Mouse (Mus musculus): ENCODE measurements around the gene Map4k4. TPM values are rescaled to one million over a fixed set of nuclear protein-coding genes. Genes with fewer than 3 reads are reported as not detected.

Gene Map4k4
- polyA plus RNA-seq, 1 experiment from 2014 or later = 21.2 TPM

GRCm38 (mm10) chr1:39936934-39937333 lies 36.2 kb downstream of the Map4k4 start:
- Histone ChIP-seq H3K4me3 (ENCODE audit: low read depth, low read length) (no peak overlapping the region), H3K4me2 (replicated peaks; ENCODE audit: low read depth, low read length) (peak overlapping the region; percentile 62; the same call in 1 of the 2 replicates), H3K9me3 (ENCODE audit: low read length) (no peaks in the 10 kb centered on the region), H3K9ac (replicated peaks; ENCODE audit: low read depth) (no peak overlapping the region), H3K27ac (ENCODE audit: low read length) (no peak overlapping the region), H3K36me3 (ENCODE audit: insufficient read depth, low read length) (no peaks in the 10 kb centered on the region), H3K4me1 (ENCODE audit: insufficient read depth, low read depth, low read length) (peaks cover 33% of the 10 kb centered on the region), H3K27me3 (replicated peaks; ENCODE audit: insufficient read depth, low read length) (no peaks in the 10 kb centered on the region)
- DNase-seq (ENCODE audit: low spot score) (no peak), ATAC-seq (no peak)
- TF ChIP-seq EP300 (IDR thresholded peaks at IDR 0.05) (no peak), CTCF (IDR thresholded peaks at IDR 0.05) (no peak)
- WGBS = 39% methylated on average over 2 of the region's 2 CpGs

DNA sequence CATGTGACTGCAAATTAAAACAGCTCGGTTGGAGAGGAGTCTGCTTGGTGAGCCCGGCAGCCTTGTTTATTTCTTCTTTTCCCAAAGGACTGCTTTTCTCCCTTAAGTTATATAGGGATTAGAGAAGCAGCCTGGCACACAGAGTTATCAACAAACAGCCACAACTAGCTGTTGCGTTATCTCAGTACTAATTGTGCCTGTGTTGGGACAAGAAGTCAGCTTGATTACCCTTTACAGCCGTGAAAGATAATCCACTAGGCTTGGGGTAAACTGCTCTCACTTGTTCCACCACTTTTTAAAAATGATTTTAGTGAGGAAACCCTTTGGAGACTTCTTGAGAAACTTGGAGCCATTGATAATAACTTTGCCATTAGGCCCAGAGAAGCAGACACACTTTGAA lies 36.9 kb downstream of the Map4k4 start:
- Histone ChIP-seq H3K9me3 (ENCODE audit: low read length) (no peaks in the 10 kb centered on the region), H3K4me3 (ENCODE audit: low read depth, low read length) (no peak overlapping the region), H3K27me3 (replicated peaks; ENCODE audit: insufficient read depth, low read length) (no peaks in the 10 kb centered on the region), H3K36me3 (ENCODE audit: insufficient read depth, low read length) (no peaks in the 10 kb centered on the region), H3K4me2 (replicated peaks; ENCODE audit: low read depth, low read length) (no peak overlapping the region), H3K27ac (ENCODE audit: low read length) (no peak overlapping the region), H3K4me1 (ENCODE audit: insufficient read depth, low read depth, low read length) (peaks cover 35% of the 10 kb centered on the region), H3K9ac (replicated peaks; ENCODE audit: low read depth) (no peak overlapping the region)
- DNase-seq (ENCODE audit: low spot score) = no peak
- TF ChIP-seq CTCF (IDR thresholded peaks at IDR 0.05) (no peak), EP300 (IDR thresholded peaks at IDR 0.05) (no peak)
- ATAC-seq = no peak
- WGBS = 47% methylated on average over 4 of the region's 4 CpGs

DNA sequence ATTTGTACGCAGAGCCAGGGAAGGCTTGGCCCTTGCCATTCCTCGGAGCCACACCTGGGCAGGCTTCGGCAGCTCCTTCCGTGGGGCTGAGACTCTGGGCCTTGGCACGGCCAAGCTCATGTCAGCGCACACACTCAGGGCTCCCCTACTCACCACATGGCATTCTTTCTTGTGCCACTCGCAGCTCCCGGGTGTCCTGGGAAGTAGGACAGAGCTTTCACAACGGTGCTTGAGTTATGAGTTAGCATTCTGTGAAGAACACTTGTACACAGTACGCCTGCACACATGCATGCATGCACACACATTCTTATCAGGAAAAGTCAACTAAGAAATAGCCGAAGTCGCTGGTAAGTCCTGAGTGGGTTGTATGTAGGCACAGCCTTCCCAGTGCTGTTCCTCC lies 38.7 kb downstream of the Map4k4 start:
- Histone ChIP-seq H3K27me3 (replicated peaks; ENCODE audit: insufficient read depth, low read length) (no peaks in the 10 kb centered on the region), H3K4me2 (replicated peaks; ENCODE audit: low read depth, low read length) (no peak overlapping the region), H3K4me3 (ENCODE audit: low read depth, low read length) (no peak overlapping the region), H3K36me3 (ENCODE audit: insufficient read depth, low read length) (no peaks in the 10 kb centered on the region), H3K9me3 (ENCODE audit: low read length) (no peaks in the 10 kb centered on the region), H3K9ac (replicated peaks; ENCODE audit: low read depth) (no peak overlapping the region), H3K4me1 (ENCODE audit: insufficient read depth, low read depth, low read length) (peaks cover 43% of the 10 kb centered on the region), H3K27ac (ENCODE audit: low read length) (no peak overlapping the region)
- 52% methylated on average over 12 of the region's 12 CpGs for WGBS
- TF ChIP-seq CTCF (IDR thresholded peaks at IDR 0.05) (no peak), EP300 (IDR thresholded peaks at IDR 0.05) (peak; percentile 39; the same call in 1 of the 2 replicates)
- peak; percentile 79 for ATAC-seq
- peak; percentile 87 for DNase-seq (ENCODE audit: low spot score)

- H3K4me1 ChIP-seq (ENCODE audit: insufficient read depth, low read depth, low read length) = peaks cover 44% of the 10 kb centered on the region
- no peaks in the 10 kb centered on the region for H3K36me3 ChIP-seq (ENCODE audit: insufficient read depth, low read length)
- H3K4me3 ChIP-seq (ENCODE audit: low read depth, low read length) = no peak overlapping the region
- no peak for ATAC-seq
- no peak for DNase-seq (ENCODE audit: low spot score)
- H3K27me3 ChIP-seq (replicated peaks; ENCODE audit: insufficient read depth, low read length) = no peaks in the 10 kb centered on the region
- no peak overlapping the region for H3K4me2 ChIP-seq (replicated peaks; ENCODE audit: low read depth, low read length)
- no peak for TF ChIP-seq CTCF (IDR thresholded peaks at IDR 0.05)
- TF ChIP-seq EP300 (IDR thresholded peaks at IDR 0.05) = no peak
- WGBS = 80% methylated on average over 2 of the region's 2 CpGs
- no peak overlapping the region for H3K27ac ChIP-seq (ENCODE audit: low read length)
- H3K9me3 ChIP-seq (ENCODE audit: low read length) = no peaks in the 10 kb centered on the region
- no peak overlapping the region for H3K9ac ChIP-seq (replicated peaks; ENCODE audit: low read depth)
Observed at GRCm38 (mm10) chr1:39940342-39940741, 39.6 kb downstream of the Map4k4 start.

DNA sequence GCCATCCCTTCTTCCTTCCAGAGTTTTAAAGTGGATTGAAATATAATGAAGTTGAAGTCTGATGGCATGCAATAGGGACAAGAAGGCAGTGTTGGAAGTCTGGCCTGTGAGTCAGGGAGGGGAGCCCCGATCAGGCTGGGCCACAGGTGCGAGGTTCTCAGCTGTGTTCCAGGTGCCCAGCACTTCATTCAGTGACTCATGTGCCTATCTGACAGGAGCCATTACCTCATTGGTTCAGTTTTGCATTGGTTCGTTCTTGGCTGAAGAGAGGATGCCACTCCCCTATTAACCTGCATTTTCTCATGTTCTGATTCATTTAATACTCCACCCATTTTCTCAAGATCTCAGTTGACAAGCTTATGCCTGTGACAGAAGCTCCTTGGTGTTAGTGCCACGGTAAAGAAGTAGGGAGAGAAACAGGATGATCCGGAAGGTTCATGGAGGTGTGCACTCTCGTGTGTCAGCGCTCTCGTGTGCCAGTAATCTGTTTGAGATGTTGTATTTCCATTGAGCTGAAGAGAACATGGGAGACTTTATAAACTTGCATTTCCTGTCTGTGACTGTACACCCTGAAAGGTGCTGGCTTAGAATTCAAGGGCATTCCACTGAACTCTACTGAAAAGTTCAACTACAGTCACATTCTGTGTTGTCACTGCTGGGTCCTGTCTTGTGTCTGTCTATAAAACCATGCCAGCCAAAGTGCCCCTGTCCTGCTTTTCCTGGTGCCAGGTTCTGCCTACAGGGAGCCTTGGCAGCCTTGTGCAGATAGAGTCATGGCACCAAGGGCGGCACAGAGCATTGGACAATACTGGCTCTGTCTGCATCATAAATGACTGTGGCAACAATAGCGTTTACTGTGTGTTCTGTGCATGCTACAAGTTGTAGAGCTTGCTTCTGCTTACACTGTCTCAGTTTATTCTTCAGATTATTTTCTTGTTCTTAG lies 40.8 kb downstream of the Map4k4 start:
- Histone ChIP-seq H3K4me2 (replicated peaks; ENCODE audit: low read depth, low read length) (no peak overlapping the region), H3K27ac (ENCODE audit: low read length) (peak overlapping the region; percentile 43; the same call in 1 of the 2 replicates), H3K36me3 (ENCODE audit: insufficient read depth, low read length) (no peaks in the 10 kb centered on the region), H3K9me3 (ENCODE audit: low read length) (no peaks in the 10 kb centered on the region), H3K4me1 (ENCODE audit: insufficient read depth, low read depth, low read length) (peaks cover 44% of the 10 kb centered on the region), H3K4me3 (ENCODE audit: low read depth, low read length) (no peak overlapping the region), H3K27me3 (replicated peaks; ENCODE audit: insufficient read depth, low read length) (no peaks in the 10 kb centered on the region), H3K9ac (replicated peaks; ENCODE audit: low read depth) (no peak overlapping the region)
- WGBS = 40% methylated on average over 10 of the region's 10 CpGs
- ATAC-seq (peak; percentile 34), DNase-seq (ENCODE audit: low spot score) (peak; percentile 64)
- TF ChIP-seq EP300 (IDR thresholded peaks at IDR 0.05) = peak; percentile 15; the same call in 1 of the 2 replicates
- no peak for TF ChIP-seq CTCF (IDR thresholded peaks at IDR 0.05)

GRCm38 (mm10) chr1:39942935-39943334 lies 42.2 kb downstream of the Map4k4 start:
- Histone ChIP-seq H3K9me3 (ENCODE audit: low read length) (no peaks in the 10 kb centered on the region), H3K9ac (replicated peaks; ENCODE audit: low read depth) (no peak overlapping the region), H3K27ac (ENCODE audit: low read length) (no peak overlapping the region), H3K4me3 (ENCODE audit: low read depth, low read length) (no peak overlapping the region), H3K27me3 (replicated peaks; ENCODE audit: insufficient read depth, low read length) (no peaks in the 10 kb centered on the region), H3K4me2 (replicated peaks; ENCODE audit: low read depth, low read length) (no peak overlapping the region), H3K36me3 (ENCODE audit: insufficient read depth, low read length) (no peaks in the 10 kb centered on the region), H3K4me1 (ENCODE audit: insufficient read depth, low read depth, low read length) (peaks cover 48% of the 10 kb centered on the region)
- DNase-seq (ENCODE audit: low spot score) = no peak
- 30% methylated on average over 8 of the region's 8 CpGs for WGBS
- ATAC-seq = no peak
- TF ChIP-seq CTCF (IDR thresholded peaks at IDR 0.05) (no peak), EP300 (IDR thresholded peaks at IDR 0.05) (no peak)

Measured in lung, postnatal 0 days (tissue).